Mouse (Mus musculus) hindbrain, embryonic 16.5 days (tissue): Measurements from ENCODE around the gene Hsd11b2. TPM values are rescaled to one million over a fixed set of nuclear protein-coding genes. Genes with fewer than 3 reads are reported as not detected.

Experiments used
- ATAC-seq: fragments of 200-750 bp; cut with Nextera tagmentation; 2 replicates; pipeline ENCODE4 v1.8.0; 2017; ENCODE audit warnings: moderate TSS enrichment, moderate library complexity
- H3K27ac ChIP-seq: fragments of 300-500 bp; sonication (generic); 2 replicates; pipeline ENCODE4 v1.5.1; 2014; ENCODE audit warnings: low read depth, mild to moderate bottlenecking, control low read depth, low read length, moderate library complexity
- H3K27me3 ChIP-seq: fragments of 300-500 bp; sonication (generic); replicated peaks from 2 replicates; pipeline ENCODE4 v1.6.1; 2014; ENCODE audit warnings: low read length; ENCODE audit not compliant: control insufficient read depth, insufficient read depth
- H3K36me3 ChIP-seq: fragments of 300-500 bp; sonication (generic); 2 replicates; pipeline ENCODE4 v1.6.1; 2014; ENCODE audit warnings: mild to moderate bottlenecking, low read length, moderate library complexity, mixed read lengths; ENCODE audit not compliant: control insufficient read depth, insufficient read depth
- H3K4me1 ChIP-seq: fragments of 300-500 bp; sonication (generic); 2 replicates; pipeline ENCODE4 v1.6.1; 2014; ENCODE audit warnings: low read depth, low read length; ENCODE audit not compliant: control insufficient read depth, insufficient read depth
- H3K4me2 ChIP-seq: fragments of 300-500 bp; sonication (generic); 2 replicates; pipeline ENCODE4 v1.6.1; 2014; ENCODE audit warnings: mild to moderate bottlenecking, low read length, control low read depth, moderate library complexity
- H3K4me3 ChIP-seq: fragments of 300-500 bp; sonication (generic); 2 replicates; pipeline ENCODE4 v1.5.1; 2014; ENCODE audit warnings: mild to moderate bottlenecking, low read length, control low read depth, moderate library complexity
- H3K9ac ChIP-seq: fragments of 300-500 bp; sonication (generic); 2 replicates; pipeline ENCODE4 v1.6.1; 2014; ENCODE audit warnings: low read depth, mild to moderate bottlenecking, control low read depth, low read length, moderate library complexity
- H3K9me3 ChIP-seq: fragments of 300-500 bp; sonication (generic); 2 replicates; pipeline ENCODE4 v1.6.1; 2014; ENCODE audit warnings: mild to moderate bottlenecking, low read length, moderate library complexity; ENCODE audit not compliant: control insufficient read depth
- WGBS: fragments of 180-500 bp; shearing (Covaris S2); extraction: QIAGEN DNeasy Blood & Tissue Kit; methylation state at CpG from one replicate; pipeline ENCODE4 v1.1.7; 2014; 5-methylcytosine and 5-hydroxymethylcytosine counted together
- polyA plus RNA-seq: library from polyadenylated mRNA; unstranded; fragments of >200 nt; fragmentation: Nextera tagmentation; extraction: Ambion mirVana; gene quantifications from 2 replicates; pipeline ENCODE4 v1.2.1, GENCODE M21; 2015

Gene Hsd11b2
- polyA plus RNA-seq, 1 experiment from 2014 or later: 6.9 TPM

DNA sequence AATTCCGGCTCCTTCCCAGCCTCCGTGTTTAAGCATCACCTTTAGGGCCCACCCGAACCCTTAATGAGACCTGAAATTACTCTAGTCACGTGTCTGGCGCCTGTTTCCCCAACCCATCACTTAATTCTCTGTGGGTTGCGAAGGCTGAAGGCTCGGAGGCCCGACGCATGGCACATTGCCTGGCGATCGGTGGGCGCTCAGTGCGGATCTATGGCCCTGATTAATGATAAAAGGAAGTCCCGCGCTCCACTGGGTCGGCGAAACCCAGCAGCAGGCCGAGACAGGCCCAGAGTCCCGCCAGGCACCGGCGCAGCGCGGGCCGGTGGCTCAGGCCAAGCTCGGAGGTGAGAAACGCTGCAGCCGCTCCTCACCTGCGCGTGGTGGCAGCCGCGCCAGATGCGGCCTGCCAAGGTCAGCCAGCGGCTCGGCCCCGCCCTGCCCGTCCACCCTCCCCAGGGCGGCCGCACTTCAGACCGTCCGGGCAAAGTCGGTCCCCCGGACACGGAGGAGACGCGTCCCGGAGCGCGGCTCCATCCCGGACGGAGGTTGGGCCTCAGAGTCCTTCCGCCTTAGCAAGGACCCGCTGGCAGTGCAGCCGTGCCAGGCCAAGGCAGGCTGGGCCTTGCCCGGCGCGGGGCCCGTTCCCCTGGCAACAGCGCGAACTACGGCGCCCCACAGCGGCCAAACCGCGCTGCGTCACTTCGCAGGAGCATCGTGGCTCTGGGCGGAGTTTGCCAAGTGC lies 21.9 kb upstream of the Hsd11b2 start, which contains the start of gene Zdhhc1:
Gene Zdhhc1, minus strand, starts transcription at position 464 of the 742 bp plus-strand sequence.
- H3K9me3 ChIP-seq: no peaks in the 10 kb centered on the region
- no peaks in the 10 kb centered on the region for H3K36me3 ChIP-seq
- under 1% methylated on average over 59 of the region's 68 CpGs for WGBS
- peak within 1 kb of the TSS; percentile 90 for H3K4me3 ChIP-seq
- peak within 1 kb of the TSS; percentile 95 for H3K9ac ChIP-seq
- ATAC-seq: peak; percentile 89
- peaks cover 17% of the 10 kb centered on the region for H3K4me1 ChIP-seq
- peak within 1 kb of the TSS; percentile 86 for H3K27ac ChIP-seq
- H3K4me2 ChIP-seq: peak within 1 kb of the TSS; percentile 81
- H3K27me3 ChIP-seq: no peaks in the 10 kb centered on the region

GRCm38 (mm10) chr8:105499787-105500186 lies 18.8 kb upstream of the Hsd11b2 start:
- Histone ChIP-seq H3K27me3 (no peaks in the 10 kb centered on the region), H3K4me2 (no peak overlapping the region), H3K4me3 (no peak overlapping the region), H3K4me1 (peaks cover 17% of the 10 kb centered on the region), H3K36me3 (no peaks in the 10 kb centered on the region), H3K27ac (no peak overlapping the region), H3K9me3 (no peaks in the 10 kb centered on the region), H3K9ac (no peak overlapping the region)
- 79% methylated on average over 12 of the region's 12 CpGs for WGBS
- no peak for ATAC-seq

GRCm38 (mm10) chr8:105504617-105505016 lies 13.9 kb upstream of the Hsd11b2 start:
- H3K4me3 ChIP-seq: no peak overlapping the region
- H3K27ac ChIP-seq: no peak overlapping the region
- 88% methylated on average over 3 of the region's 3 CpGs for WGBS
- H3K4me2 ChIP-seq: no peak overlapping the region
- H3K4me1 ChIP-seq: no peaks in the 10 kb centered on the region
- H3K9ac ChIP-seq: no peak overlapping the region
- H3K9me3 ChIP-seq: no peaks in the 10 kb centered on the region
- no peak for ATAC-seq
- H3K36me3 ChIP-seq: no peaks in the 10 kb centered on the region
- no peaks in the 10 kb centered on the region for H3K27me3 ChIP-seq

DNA sequence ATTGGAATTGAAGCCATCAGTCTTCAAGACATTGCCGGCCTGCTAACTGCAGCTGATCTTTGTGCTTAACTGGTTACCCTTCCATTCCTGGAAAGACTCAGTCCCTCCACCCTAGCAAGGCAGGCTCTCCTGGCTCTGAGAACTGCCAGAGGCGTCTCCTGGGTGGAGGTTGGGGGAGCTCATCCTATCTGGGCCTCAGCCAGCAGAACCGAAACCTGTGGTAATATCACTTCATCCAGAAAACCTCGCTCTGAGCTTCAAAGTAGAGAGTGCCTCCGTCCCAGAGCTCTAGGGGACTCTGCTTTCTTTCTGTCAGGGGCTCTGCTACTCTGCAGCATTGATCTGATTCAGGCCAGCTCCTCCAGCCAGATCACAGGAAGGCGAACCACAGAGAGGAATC lies 11.6 kb upstream of the Hsd11b2 start:
- no peaks in the 10 kb centered on the region for H3K9me3 ChIP-seq
- H3K4me1 ChIP-seq: no peaks in the 10 kb centered on the region
- no peaks in the 10 kb centered on the region for H3K36me3 ChIP-seq
- H3K27me3 ChIP-seq: no peaks in the 10 kb centered on the region
- H3K4me3 ChIP-seq: no peak overlapping the region
- no peak overlapping the region for H3K27ac ChIP-seq
- 86% methylated on average over 6 of the region's 6 CpGs for WGBS
- no peak overlapping the region for H3K4me2 ChIP-seq
- no peak overlapping the region for H3K9ac ChIP-seq
- no peak for ATAC-seq

DNA sequence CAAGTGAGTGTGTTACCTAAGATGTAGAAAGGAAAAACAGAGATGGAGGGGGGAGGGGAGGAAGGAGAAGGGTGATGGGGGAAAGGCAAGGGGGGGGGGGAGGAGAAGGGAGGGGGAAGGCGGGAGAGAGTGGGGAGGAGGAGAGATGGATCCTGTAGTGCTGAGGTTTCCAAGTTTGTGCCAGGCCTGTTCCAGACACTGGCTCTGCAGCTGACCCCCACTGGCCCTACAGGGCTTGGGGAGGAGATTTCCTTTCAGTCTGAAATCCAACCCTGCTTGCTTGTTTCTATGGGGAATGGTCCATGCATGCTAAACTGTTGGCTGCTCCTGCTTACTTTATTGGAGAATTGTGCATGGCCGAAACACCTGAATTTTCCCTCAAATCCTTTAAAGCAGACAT lies 9.8 kb upstream of the Hsd11b2 start:
- Histone ChIP-seq H3K9ac (no peak overlapping the region), H3K36me3 (no peaks in the 10 kb centered on the region), H3K27ac (no peak overlapping the region), H3K27me3 (no peaks in the 10 kb centered on the region), H3K4me3 (no peak overlapping the region), H3K4me2 (no peak overlapping the region), H3K9me3 (no peaks in the 10 kb centered on the region), H3K4me1 (no peaks in the 10 kb centered on the region)
- peak; percentile 78 for ATAC-seq
- WGBS: 52% methylated on average over 1 of the region's 2 CpGs

GRCm38 (mm10) chr8:105509997-105510735 lies 8.4 kb upstream of the Hsd11b2 start:
- no peak overlapping the region for H3K9ac ChIP-seq
- H3K9me3 ChIP-seq: no peaks in the 10 kb centered on the region
- H3K4me1 ChIP-seq: no peaks in the 10 kb centered on the region
- H3K27ac ChIP-seq: no peak overlapping the region
- no peak overlapping the region for H3K4me2 ChIP-seq
- WGBS: 58% methylated on average over 12 of the region's 12 CpGs
- H3K36me3 ChIP-seq: no peaks in the 10 kb centered on the region
- ATAC-seq: no peak
- H3K27me3 ChIP-seq: no peaks in the 10 kb centered on the region
- H3K4me3 ChIP-seq: no peak overlapping the region

DNA sequence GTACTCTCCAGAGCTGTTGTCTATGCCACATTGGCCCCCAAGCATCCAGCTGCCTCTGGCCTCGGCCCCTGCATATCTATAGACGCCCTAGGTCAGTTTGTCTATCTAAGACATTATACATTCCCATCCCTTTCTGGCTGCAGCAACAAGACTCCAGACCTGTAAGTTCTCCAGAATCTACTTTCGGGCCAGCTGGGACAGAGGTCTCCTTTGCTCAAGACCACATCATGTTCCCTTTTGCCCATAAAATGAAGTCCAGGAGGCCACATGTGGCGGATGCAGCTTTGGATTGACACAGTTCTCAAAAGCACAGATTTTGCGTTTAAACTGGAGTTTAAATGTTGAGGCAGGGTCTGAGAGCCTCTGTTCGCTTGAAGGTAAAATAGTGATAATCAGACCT lies 4.4 kb upstream of the Hsd11b2 start:
- no peak overlapping the region for H3K9ac ChIP-seq
- no peaks in the 10 kb centered on the region for H3K27me3 ChIP-seq
- H3K27ac ChIP-seq: no peak overlapping the region
- H3K4me3 ChIP-seq: no peak overlapping the region
- H3K9me3 ChIP-seq: no peaks in the 10 kb centered on the region
- no peak for ATAC-seq
- 92% methylated on average over 6 of the region's 6 CpGs for WGBS
- H3K36me3 ChIP-seq: no peaks in the 10 kb centered on the region
- H3K4me1 ChIP-seq: peaks cover 9% of the 10 kb centered on the region
- H3K4me2 ChIP-seq: no peak overlapping the region

DNA sequence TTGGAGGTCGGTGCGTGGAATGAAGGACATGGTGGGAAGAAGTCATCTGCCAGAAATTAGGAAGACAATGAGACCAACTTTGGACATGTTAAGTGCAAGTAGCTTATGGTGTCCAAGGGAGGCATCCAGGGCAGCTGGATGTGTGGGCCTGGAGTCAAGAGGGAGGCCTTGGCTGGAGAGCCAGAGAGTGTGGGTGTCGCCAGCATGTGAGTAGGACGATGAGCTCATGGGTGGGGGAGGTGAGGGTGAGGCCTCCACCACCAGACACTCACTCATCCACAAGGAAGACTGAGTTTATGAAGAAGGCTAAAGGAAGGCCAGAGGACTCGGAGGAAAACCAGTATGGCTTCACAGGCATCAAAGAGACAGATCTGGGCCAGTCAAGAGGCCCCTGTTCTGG lies 3.9 kb upstream of the Hsd11b2 start:
- H3K4me3 ChIP-seq: no peak overlapping the region
- H3K36me3 ChIP-seq: no peaks in the 10 kb centered on the region
- H3K4me1 ChIP-seq: peaks cover 13% of the 10 kb centered on the region
- no peak overlapping the region for H3K4me2 ChIP-seq
- H3K9me3 ChIP-seq: no peaks in the 10 kb centered on the region
- H3K9ac ChIP-seq: no peak overlapping the region
- no peak for ATAC-seq
- H3K27me3 ChIP-seq: no peaks in the 10 kb centered on the region
- WGBS: 83% methylated on average over 5 of the region's 5 CpGs
- H3K27ac ChIP-seq: no peak overlapping the region

- H3K4me3 ChIP-seq: 0 out of 2 replicates have a peak overlapping the region, but pooled peaks have one; percentile 2
- no peaks in the 10 kb centered on the region for H3K9me3 ChIP-seq
- no peak overlapping the region for H3K27ac ChIP-seq
- H3K4me2 ChIP-seq: peak overlapping the region; percentile 46
- ATAC-seq: peak; percentile 70
- 0 out of 2 replicates have a peak overlapping the region, but pooled peaks have one; percentile 29 for H3K9ac ChIP-seq
- WGBS: 12% methylated on average over 12 of the region's 12 CpGs
- no peaks in the 10 kb centered on the region for H3K36me3 ChIP-seq
- H3K27me3 ChIP-seq: no peaks in the 10 kb centered on the region
- H3K4me1 ChIP-seq: peaks cover 13% of the 10 kb centered on the region
These were observed 2.4 kb upstream of the Hsd11b2 start for GRCm38 (mm10) chr8:105516018-105516645.
